Mouse (Mus musculus): ENCODE data around the gene Pacs2. TPM values are rescaled to one million over a fixed set of nuclear protein-coding genes. Genes with fewer than 3 reads are reported as not detected.
A peak's percentile ranks its signal among the peaks of the same experiment; 100 is the strongest.

The Pacs2 gene
- total and polyA plus RNA-seq, 3 experiments: 29.8 to 69.7 (median 62.5) TPM

DNA sequence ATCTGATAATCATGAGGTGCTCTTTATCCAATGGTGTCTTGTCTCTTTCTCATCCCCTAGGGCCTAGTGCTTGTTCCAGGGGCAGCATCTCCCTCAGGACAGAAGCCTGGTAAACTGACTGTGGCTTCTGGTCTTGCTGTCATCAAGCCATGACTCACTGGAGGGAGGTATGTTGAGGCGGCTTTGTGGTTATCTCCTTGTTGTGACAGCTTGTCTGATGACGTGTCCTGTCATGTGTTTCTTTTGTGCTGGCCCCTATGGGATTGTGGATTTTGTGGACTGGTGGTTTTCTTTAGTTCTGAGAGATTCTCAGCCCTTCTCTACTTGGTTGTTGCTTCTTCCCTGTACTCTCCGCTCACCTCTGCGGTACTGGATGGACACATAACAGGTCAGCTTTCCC is 8.8 kb downstream of the Pacs2 start (continued):
- TF ChIP-seq ZC3H11A (IDR thresholded peaks at IDR 0.05; ENCODE audit: low read depth, low read length) (0 out of 2 replicates have a peak, but pooled peaks have one; percentile 11), NRF1 (IDR thresholded peaks at IDR 0.05; ENCODE audit: insufficient read depth, low read depth, low read length, poor library complexity, severe bottlenecking) (no peak), POLR2AphosphoS5 (IDR thresholded peaks at IDR 0.05; ENCODE audit: borderline replicate concordance, low read depth, low read length) (no peak), SMC3 (IDR thresholded peaks at IDR 0.05; ENCODE audit: low read depth, low read length) (no peak), HCFC1 (IDR thresholded peaks at IDR 0.05; ENCODE audit: low read depth, low read length) (no peak), POLR2A (IDR thresholded peaks at IDR 0.05; ENCODE audit: control insufficient read depth in 1 of 2, insufficient read depth in 1 of 2, low read depth in 1 of 2, low read length in 2 of 2, poor library complexity in 1 of 2) (0 out of 4 replicates have a peak, but pooled peaks of 1 of the 2 experiments have one; percentile 3), ZMIZ1 (IDR thresholded peaks at IDR 0.05; ENCODE audit: low read depth, low read length) (no peak), KAT2A (conservative IDR thresholded peaks at IDR 0.05; ENCODE audit: low read depth, low read length) (no peak), TBP (IDR thresholded peaks at IDR 0.05; ENCODE audit: low read depth, low read length) (0 out of 2 replicates have a peak, but pooled peaks have one; percentile 18), ETS1 (IDR thresholded peaks at IDR 0.05; ENCODE audit: low read depth, low read length) (peak; percentile 88), ELF1 (IDR thresholded peaks at IDR 0.05; ENCODE audit: low read depth, low read length) (no peak), E2F4 (IDR thresholded peaks at IDR 0.05; ENCODE audit: borderline replicate concordance, low read depth, low read length) (no peak), CHD2 (IDR thresholded peaks at IDR 0.05; ENCODE audit: low read length) (no peak), MYB (IDR thresholded peaks at IDR 0.05; ENCODE audit: low read depth, low read length) (no peak)

DNA sequence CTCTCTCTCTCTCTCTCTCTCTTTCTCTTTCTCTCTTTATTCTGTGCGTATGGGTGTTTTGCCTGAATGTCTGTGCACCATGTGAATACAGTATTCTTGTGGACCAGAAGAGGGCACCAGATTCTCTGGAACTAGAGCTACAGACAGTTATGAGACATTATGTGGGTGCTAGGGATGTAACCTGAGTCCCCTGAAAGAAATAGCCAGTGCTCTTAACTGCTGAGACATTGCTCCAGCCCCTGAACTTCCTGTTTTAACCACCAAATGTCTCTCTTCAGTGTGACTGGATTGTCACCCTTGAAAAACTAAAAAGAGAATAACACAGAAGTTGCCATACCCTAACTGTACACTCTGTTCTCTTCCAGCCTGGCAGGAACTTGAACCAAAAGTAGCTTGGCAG is 12.2 kb downstream of the Pacs2 start:
- Histone ChIP-seq H3K9me3 (replicated peaks; ENCODE audit: insufficient read depth, low read length) (no peaks in the 10 kb centered on the region), H3K9ac (ENCODE audit: control insufficient read depth, low read depth, low read length, poor library complexity, severe bottlenecking) (no peak overlapping the region), H3K4me1 (ENCODE audit: control insufficient read depth in 1 of 2, insufficient read depth in 2 of 2, low read length in 2 of 2) (peaks cover 0 to 15% of the 10 kb centered on the region in 2 experiments; a peak in 2 of 4 replicates), H3K79me2 (ENCODE audit: control insufficient read depth, insufficient read depth, low read length, poor library complexity) (no peaks in the 10 kb centered on the region), H3K4me3 (ENCODE audit: control insufficient read depth in 1 of 2, insufficient read depth in 1 of 2, low read depth in 2 of 2, low read length in 2 of 2) (no peak overlapping the region), H3K27ac (ENCODE audit: control insufficient read depth, low read depth, low read length) (no peak overlapping the region), H3K36me3 (ENCODE audit: control insufficient read depth in 1 of 2, insufficient read depth in 2 of 2, low read length in 2 of 2) (peaks cover 0 to 3% of the 10 kb centered on the region in 2 experiments; a peak in 3 of 4 replicates), H3K27me3 (ENCODE audit: control insufficient read depth in 1 of 2, insufficient read depth in 2 of 2, low read length in 2 of 2) (no peaks in the 10 kb centered on the region)
- peak; percentile 88 for DNase-seq (ENCODE audit: low read depth, low spot score)
- no peak for TF ChIP-seq TAL1 (IDR thresholded peaks at IDR 0.05; ENCODE audit: low read length)
- no peak for TF ChIP-seq NELFE (IDR thresholded peaks at IDR 0.05; ENCODE audit: low read depth, low read length)
- no peak for TF ChIP-seq ZMIZ1 (IDR thresholded peaks at IDR 0.05; ENCODE audit: low read depth, low read length)
- no peak for TF ChIP-seq MAFK (IDR thresholded peaks at IDR 0.05; ENCODE audit: borderline replicate concordance, low read depth, low read length)
- TF ChIP-seq E2F4 (IDR thresholded peaks at IDR 0.05; ENCODE audit: borderline replicate concordance, low read depth, low read length): no peak
- peak; percentile 59 for TF ChIP-seq SMC3 (IDR thresholded peaks at IDR 0.05; ENCODE audit: low read depth, low read length)
- peak; percentile 57 for TF ChIP-seq RAD21 (IDR thresholded peaks at IDR 0.05; ENCODE audit: low read depth, low read length)
- TF ChIP-seq JUND (IDR thresholded peaks at IDR 0.05; ENCODE audit: low read depth, low read length): no peak
- TF ChIP-seq ZKSCAN1 (IDR thresholded peaks at IDR 0.05; ENCODE audit: low read depth, low read length): no peak
- no peak for TF ChIP-seq MAX (IDR thresholded peaks at IDR 0.05; ENCODE audit: low read length)
- no peak for TF ChIP-seq UBTF (IDR thresholded peaks at IDR 0.05; ENCODE audit: borderline replicate concordance, insufficient read depth, low read depth, low read length)
- TF ChIP-seq TCF12 (IDR thresholded peaks at IDR 0.05; ENCODE audit: low read depth, low read length): no peak
- TF ChIP-seq TBP (IDR thresholded peaks at IDR 0.05; ENCODE audit: low read depth, low read length): no peak
- no peak for TF ChIP-seq USF2 (IDR thresholded peaks at IDR 0.05; ENCODE audit: borderline replicate concordance in 1 of 2, insufficient read depth in 1 of 2, low read depth in 1 of 2, low read length in 2 of 2)
- no peak for TF ChIP-seq SIN3A (IDR thresholded peaks at IDR 0.05; ENCODE audit: low read length)
- no peak for TF ChIP-seq GATA1 (IDR thresholded peaks at IDR 0.05; ENCODE audit: low read depth, low read length)
- TF ChIP-seq HCFC1 (IDR thresholded peaks at IDR 0.05; ENCODE audit: low read depth, low read length): no peak
- no peak for TF ChIP-seq MYB (IDR thresholded peaks at IDR 0.05; ENCODE audit: low read depth, low read length)
- no peak for TF ChIP-seq NRF1 (IDR thresholded peaks at IDR 0.05; ENCODE audit: insufficient read depth, low read depth, low read length, poor library complexity, severe bottlenecking)
- peak; percentile 14; the same call in 1 of the 2 replicates for TF ChIP-seq ZC3H11A (IDR thresholded peaks at IDR 0.05; ENCODE audit: low read depth, low read length)
- no peak for TF ChIP-seq RCOR1 (IDR thresholded peaks at IDR 0.05; ENCODE audit: low read depth, low read length)
- TF ChIP-seq MYC (IDR thresholded peaks at IDR 0.05; ENCODE audit: low read depth, low read length): peak; percentile 52; the same call in 1 of the 2 replicates
- no peak for TF ChIP-seq BHLHE40 (IDR thresholded peaks at IDR 0.05; ENCODE audit: borderline replicate concordance, low read depth, low read length)
- no peak for TF ChIP-seq ZNF384 (IDR thresholded peaks at IDR 0.05; ENCODE audit: low read depth, low read length)
- TF ChIP-seq MEF2A (IDR thresholded peaks at IDR 0.05; ENCODE audit: extremely low read depth, insufficient replicate concordance, low read depth, low read length, poor library complexity, severe bottlenecking): no peak
- no peak for TF ChIP-seq ETS1 (IDR thresholded peaks at IDR 0.05; ENCODE audit: low read depth, low read length)
- TF ChIP-seq MAZ (IDR thresholded peaks at IDR 0.05; ENCODE audit: low read depth, low read length): no peak
- no peak for TF ChIP-seq GABPA (IDR thresholded peaks at IDR 0.05; ENCODE audit: low read depth, low read length)

Data from MEL (cell line).